Mouse (Mus musculus) cerebellum, adult 9-10 months (tissue): ENCODE data around the gene Gm364.

Source experiments
- DNase-seq: peaks from one replicate; pipeline ENCODE4 v3.0.0; 2022

Gene Gm364

DNA sequence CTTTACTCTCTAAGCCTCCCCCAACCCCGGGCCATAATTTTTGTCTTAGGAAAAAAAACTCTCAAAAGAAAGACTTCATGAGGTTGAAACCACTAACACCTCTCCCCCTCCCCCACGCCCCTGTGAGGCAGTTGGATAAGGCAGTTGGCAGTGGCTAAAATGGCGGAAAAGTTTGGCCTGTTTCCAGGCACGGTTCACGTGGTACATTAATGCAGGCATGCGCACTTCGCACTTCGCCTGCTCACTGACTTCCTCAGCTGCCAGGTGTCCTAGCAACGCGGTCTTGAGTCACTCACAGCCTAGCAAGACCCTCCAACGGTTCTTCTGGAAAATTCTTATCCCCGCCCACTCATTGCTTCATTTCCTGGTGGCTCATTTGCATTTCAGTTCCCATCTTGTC, at the start of gene Gm364:
Gene Gm364, plus strand, starts transcription at position 386 of the 400 bp plus-strand sequence.
- no peak for DNase-seq

DNA sequence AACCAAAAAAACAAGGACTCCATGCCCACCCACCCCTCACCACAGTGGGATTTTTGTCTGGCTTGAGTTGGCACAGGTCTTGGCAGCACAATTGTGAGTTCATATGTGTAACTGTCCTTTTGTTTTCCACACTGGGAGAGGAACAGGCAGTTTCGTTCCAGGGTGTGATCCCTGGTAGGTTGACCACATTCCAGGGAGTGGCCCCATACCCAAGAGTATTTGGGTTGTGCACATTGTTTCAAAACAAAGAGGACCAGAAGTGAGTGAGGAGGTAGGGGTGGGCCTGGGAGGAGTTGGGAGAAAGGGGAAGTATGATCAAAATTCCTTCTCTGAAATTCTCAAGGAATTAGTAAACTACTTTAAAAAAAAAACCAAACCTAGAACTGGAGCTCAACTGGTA, 49.6 kb upstream of the Gm364 start:
- no peak for DNase-seq

DNA sequence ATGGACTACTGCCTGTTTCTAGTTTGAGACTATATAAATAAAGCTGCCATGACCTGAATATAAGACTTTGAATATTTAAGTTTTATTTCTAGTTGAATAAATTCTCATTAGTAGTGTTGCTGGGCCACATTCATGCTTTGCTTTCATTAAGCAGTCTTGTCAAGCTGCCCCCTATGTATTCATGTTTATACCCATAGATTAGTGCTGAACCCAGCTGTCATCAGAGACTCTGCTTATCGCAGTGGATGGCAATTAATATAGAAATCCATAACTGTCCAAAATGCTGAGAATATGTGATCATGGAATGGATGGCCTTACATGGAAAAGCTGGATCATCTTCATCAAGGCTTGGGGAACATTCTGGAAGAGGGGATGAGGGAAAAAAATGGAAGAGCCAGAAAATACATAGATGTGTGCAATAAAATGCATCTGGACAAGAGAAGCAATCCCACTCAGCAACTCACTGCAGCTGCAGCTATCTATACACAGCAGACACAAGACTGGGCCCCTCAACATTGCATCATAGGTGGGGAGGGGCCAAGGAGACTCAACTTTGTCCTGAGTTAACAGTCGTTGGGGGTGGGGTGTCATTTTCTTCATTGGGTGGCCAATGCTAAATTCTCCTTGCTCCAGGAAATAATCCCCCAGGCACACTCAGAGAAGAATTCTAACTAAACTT, 43.9 kb upstream of the Gm364 start:
- no peak for DNase-seq

DNA sequence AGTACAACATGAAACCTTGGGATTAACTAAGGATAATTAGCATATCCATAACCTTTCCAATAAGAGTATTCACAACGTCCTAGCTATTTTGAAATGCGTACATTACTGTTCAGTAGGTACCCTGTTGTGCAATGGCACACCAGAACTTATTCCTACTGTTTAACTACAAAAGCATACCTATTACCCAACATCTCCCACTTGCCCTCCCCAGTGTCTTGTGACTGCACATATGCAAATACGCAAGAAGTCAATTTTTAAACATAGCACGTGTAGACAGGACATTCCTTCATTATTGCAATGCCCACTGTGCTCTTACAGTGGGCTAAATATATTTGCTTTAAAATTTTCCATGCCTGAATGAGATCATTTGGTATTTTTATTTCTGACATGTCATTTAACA, 36.0 kb upstream of the Gm364 start:
- no peak for DNase-seq

DNA sequence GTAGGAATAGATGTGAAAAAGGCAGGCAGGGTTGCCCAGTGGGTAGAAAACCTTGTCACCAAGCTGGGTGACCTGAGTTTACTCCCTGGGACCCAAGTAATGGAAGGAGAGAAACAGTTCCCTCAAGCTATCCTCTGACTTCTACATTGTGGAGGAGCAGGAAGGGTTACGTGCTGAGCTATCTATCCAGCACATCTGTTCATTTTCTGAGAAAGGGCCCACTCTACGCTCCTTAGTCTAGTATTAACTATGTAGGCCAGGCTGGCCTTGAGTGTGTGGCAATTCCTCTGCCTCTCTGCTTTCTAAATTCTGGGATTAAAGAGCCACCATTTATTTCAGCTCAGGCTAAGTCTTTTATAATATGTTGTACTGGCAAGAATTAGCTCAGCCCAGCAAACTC, 35.4 kb upstream of the Gm364 start:
- DNase-seq: no peak

DNA sequence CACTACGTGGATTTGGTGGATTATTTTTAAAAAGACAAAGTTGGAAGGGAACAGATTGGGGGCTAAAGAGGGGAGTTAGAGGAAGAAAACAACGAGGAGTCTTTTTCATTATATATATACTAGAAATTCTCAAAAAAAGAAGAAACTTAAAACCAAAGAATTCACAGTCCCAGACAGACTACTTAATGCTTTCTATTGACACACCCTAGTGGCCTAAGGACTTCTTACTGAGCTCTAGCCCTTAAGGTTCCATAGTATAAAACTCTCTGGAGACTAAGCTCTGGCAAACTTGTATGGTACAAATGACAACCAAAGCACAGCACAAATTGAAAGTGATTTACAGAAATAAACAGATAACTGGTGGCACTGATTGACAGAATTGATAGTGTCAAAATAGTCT, 34.9 kb upstream of the Gm364 start:
- DNase-seq: no peak

DNA sequence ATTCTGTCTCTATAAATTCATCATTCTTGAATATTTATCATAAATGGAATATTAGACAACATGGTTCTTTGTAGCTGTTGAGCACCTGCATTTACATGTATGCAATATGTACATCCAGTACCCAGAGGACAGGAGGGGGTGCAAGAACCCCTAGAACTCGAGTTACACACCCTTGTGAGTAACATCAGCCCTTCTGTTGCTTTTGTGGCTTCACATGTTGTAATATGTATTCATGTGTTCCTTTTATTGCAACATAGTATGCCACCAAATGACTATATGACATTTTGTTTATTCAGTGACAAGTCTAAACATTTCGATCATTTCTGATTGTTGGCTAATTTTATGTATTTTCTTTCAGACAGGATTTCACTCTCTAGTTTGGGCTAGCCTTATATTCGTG, 31.9 kb upstream of the Gm364 start:
- no peak for DNase-seq

DNA sequence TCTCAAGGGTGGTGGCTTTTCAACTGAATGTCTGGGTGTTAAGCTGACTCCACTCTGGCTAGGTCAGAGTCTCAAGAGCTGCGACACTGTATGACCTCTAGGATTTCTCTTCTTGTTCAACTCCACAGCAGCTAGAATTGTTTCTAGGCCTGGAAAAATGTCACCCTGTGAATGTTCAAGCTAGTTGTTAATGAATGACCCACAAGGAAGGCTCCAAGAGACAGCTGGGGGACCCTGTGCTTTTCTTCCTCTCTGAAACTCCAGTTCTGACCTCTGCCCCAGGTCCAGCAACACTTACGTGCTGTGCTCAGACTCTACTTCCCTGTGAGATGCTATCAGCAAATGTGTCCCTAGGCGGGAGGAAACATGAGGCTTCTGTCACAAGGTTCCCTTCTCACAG, 30.4 kb upstream of the Gm364 start:
- DNase-seq: no peak

DNA sequence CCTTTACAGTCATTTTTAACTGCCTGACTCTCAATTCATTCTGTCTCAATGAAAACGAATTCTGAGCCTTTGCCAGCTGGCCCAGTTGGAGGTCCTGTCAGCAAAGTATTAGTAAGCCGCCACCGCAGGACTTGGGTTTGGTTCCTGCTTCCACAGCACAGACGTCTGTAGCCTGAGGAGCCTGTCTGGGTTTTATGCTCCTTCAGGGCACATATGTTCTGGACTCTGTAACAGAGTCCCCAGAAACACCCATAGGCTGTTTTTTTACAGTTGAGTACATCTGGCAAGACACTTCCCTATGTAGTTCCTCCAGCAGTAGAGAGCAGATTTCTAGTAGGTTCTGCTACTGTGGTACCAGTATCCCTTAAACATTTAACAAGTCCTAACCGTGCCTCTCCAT, 28.0 kb upstream of the Gm364 start:
- DNase-seq: peak; percentile 17

DNA sequence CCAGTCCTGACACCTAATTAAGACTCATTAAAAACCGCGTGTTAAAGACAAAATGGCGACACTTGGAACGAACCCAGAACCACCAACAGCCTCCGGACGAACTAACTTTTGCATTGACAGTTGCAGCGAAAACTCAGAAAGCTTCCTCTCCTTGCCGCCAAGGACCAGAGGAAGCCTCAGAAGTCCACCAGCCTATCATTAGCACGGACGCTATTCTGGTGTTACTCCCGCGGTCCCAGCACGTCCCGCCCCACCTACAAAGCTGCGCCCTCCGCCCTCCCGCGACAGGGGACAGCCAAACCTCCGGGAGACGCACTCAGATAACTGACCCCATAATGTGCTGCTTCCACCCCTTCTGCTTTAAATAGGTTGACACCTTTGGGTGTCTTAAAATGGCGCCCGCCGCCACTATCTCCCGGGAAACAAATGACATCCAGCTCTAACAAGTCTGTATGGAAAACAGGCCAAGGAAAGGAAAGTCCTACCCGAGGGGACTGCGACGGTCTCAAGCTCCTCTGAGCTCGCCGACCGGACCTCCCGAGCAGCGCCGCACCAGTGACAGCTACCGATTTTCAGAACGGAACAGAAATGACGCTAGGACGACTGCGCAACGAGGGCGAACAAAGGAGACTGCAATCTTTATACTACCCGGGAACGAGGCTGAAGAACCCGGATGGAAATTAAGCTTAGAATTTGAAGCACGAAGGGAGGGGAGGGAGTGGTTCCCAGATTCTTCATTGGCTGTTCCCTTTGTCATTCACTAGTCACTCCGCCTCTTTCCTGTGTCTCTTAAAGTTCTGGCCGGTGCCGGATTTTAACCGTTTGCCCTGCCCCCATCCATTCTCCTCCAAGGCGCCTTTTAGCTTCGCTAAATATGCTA, 16.3 kb upstream of the Gm364 start, which contains the start of gene Rbmx:
Gene Rbmx, minus strand, starts transcription at position 670 of the 880 bp plus-strand sequence.
- DNase-seq: peak; percentile 93

DNA sequence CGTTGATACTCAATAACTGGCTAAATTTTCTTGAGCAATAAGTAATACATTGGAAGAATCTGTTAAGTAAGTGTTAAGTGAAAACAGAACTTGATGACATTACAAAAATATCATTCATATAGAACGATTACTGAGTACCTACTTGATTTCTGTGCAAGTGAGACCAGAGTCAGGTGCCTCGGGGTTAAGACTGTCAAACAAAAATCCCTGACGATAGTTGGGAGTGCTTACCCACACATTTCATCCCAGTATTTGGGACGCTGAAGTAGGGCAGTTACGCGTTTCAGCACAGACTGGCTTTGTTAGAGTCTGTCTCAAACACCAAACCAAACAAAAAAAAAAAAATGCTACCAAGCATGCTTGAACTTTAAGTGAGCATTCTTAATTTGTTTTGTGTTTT, 15.5 kb upstream of the Gm364 start:
- no peak for DNase-seq

DNA sequence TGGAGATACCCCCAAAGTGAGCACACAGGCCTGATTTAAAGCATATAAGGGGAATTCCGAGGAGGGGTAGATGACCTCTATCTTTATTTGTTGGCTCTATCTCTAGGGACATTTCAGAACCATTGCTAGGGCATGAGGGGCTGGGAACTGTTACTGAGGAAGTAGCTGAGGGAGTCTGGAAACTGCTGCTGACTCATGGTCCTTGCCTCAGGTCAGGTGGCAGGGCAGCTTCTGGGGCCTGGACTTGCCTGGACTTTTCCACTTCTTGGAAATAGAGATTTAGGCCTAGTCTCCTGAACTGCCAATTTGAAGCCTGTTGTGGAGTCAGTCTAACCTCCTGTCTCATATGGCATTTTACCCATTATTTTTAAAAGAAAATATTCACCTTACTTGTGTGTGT, 7.6 kb upstream of the Gm364 start:
- no peak for DNase-seq

DNA sequence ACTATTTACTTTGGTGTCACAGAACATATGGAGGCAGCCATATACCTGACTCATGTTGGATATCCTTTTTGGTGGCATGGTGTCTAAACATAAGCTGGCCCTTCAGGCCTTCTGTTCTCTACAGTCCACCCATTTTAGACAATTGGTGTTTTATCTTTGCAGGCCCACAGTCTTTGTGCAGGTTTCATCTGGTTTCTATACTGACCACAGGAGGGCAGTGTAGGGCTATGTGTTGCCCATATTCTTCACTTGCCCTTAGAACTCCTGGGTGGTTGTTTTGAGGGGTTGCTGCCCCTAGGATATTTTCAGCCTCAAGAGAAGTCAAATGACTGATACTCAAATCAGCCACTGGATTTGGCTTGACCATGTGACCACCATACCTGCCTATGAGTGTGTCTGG, 5.3 kb upstream of the Gm364 start:
- DNase-seq: no peak

DNA sequence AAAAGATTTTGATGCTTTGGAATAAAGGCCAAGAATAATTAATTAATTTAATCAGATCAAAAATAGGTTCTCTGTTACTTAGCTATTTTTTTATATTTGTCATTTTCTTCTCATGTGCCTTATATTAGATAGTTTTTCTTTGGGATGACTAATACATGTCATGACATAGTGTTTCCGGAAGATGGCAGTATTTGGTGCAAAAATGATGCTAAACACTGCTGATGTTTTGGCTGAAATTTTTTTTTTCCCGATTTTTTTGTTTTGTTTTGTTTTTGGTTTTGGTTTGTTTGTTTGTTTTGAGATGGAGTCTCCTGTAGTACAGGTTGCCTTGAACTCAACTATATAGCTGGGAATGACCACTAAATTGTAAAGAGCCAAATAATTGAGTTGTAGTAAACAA, 22.7 kb downstream of the Gm364 start:
- DNase-seq: peak; percentile 11

DNA sequence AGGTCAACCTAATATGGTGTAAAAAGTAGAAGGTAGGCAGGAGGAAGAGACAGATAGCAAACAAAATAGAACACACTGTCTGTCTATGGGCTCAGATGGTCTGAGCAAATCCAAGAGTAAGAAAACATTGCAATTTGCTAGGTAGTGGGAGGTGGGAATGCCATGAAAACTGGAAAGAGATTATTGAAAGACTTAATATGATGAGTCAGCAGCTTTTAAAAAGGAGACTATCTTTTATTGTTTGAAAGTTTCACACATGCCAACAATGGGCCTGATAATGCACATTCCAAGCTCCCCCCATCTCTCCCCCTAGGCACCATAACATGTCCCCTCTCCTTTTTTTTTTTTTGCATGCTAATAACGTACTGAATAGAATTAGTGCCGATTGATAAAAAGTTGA, 24.9 kb downstream of the Gm364 start:
- DNase-seq: no peak

DNA sequence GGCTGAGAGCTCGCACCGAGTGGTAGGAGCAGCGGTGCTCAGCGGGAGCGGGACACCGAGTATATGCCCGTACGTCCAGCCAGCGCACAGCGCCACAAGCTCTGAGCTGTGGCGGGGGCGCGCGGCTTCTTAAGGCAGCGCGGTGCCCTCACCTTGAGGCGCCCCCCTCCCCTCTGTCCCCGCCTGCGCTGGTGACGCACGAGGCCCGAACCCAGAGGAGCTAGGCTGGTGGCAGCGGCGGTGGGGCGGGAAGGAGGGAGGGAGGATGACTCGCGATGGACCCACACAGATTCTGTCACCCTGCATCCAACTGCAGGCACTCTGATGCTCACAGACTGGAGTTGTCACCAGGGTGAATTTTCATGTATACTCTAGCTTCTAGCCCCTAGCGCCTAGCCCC, 94.7 kb downstream of the Gm364 start, which contains the start of gene Gpr101:
Gene Gpr101, minus strand, starts transcription at position 124 of the 400 bp plus-strand sequence.
- DNase-seq: no peak

DNA sequence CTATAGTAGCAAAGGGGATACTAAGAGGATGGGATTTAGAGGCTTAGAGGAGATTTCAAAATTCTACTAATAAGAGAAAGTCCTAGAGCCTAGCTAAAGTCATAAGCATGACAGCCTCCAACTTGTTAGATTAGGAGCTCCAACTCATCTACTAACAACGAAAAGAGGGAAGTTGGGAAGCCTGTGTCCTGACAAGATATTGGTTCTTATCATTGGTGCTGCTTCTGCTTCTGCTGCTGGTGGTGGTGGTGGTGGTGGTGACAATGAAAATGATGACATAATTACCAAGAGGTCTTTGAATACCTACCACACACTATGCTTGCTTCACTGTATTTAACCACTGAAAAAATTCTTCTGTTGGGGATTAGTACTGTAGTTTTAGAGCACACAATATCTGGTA, 97.3 kb downstream of the Gm364 start:
- no peak for DNase-seq

DNA sequence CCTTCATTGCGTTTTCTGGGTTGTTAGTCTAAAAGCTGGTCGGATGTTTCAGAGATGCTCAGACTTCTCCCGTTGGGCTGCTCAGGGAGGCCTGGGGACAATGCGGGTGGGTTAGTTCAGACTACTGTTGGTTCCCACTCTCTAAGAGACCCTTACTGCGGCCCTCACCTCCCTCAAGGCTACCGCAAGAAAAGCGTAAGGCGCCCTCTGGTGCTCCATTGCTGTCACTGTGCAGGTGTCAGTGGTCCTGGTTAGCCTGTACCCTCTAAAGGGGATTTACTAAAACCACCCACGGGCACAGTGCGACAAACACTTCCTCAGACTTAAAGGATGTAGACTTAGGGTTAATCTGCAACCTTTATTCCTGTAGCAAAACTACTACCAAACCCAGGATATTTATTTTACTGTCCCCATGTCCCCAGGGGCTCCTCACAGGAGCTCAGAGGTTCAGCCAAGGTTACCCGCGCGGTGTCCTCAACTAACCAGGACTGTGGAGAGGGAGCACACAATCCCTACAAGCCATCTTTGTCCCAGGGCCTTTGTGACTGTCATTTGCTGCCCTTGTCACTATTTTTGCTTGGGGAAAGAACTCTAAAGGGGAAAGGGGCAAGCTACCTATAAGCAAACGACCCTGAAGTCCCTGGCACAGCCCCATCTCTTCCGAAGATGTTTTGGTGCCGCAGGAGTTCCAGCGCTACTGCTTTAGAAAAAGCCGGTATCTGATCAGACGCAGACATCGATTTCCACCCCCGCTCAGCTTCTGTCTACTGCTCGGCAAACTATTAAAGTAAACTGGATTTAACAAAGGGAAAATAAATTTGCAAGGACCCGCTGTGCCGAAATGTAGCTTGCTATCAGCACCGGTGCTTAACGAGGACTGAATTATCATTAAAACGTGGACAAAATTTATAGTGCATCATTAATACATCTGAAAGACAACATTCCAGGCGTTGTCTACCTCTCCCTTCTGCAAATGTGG, 112.5 kb downstream of the Gm364 start:
- no peak for DNase-seq
